Mouse (Mus musculus) brain, embryonic 14.5 days (tissue): ENCODE measurements around the gene Krtap19-3. TPM values are rescaled to one million over a fixed set of nuclear protein-coding genes. Genes with fewer than 3 reads are reported as not detected.

Experiments
- DNase-seq: peaks from one replicate; pipeline ENCODE4 v3.0.0-alpha.2; 2011; ENCODE audit warnings: low read depth
- CTCF ChIP-seq: fragments of 200-500 bp; IDR thresholded peaks from 2 replicates; pipeline ENCODE4 v1.5.1; 2012; ENCODE audit warnings: inconsistent platforms, mild to moderate bottlenecking, moderate library complexity, borderline replicate concordance; ENCODE audit not compliant: insufficient read depth, insufficient read length; ENCODE audit errors: extremely low read depth
- POLR2A ChIP-seq: fragments of 200-500 bp; IDR thresholded peaks from 2 replicates; pipeline ENCODE4 v1.6.1; 2012; ENCODE audit warnings: mild to moderate bottlenecking, inconsistent platforms, borderline replicate concordance; ENCODE audit not compliant: poor library complexity, insufficient read depth, insufficient read length, severe bottlenecking; ENCODE audit errors: extremely low read depth
- polyA plus RNA-seq: library from polyadenylated mRNA; depleted of rRNA; stranded (reverse); fragments of >200 nt; gene quantifications from 2 replicates; pipeline ENCODE4 v1.2.3, GENCODE M21; 2012; rRNA removed

Krtap19-3 gene
- polyA plus RNA-seq: not detected in 2 replicates

DNA sequence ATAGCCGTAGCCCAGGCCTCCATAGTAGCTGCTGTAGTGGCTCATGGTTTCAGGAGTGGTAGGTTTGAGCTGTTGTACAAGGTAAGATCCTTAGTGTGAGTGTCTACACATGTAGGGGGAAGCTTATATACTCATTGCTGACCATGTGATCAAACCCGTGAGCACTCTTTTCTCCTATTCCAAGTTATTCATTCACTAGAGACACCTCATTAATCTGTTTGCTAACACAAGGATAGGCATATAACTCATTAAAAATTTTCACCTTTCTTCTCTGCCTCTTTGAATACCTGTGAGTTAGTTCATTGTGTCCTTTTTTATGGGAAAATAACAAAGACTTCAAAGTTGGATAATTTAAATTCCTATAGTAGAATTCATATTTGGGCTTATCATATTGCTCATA lies at the start of gene Krtap19-3:
Gene Krtap19-3 (minus strand): TSS at position 101 of the 400 bp plus-strand sequence.
- DNase-seq: no peak
- TF ChIP-seq POLR2A (no peak), CTCF (no peak)

DNA sequence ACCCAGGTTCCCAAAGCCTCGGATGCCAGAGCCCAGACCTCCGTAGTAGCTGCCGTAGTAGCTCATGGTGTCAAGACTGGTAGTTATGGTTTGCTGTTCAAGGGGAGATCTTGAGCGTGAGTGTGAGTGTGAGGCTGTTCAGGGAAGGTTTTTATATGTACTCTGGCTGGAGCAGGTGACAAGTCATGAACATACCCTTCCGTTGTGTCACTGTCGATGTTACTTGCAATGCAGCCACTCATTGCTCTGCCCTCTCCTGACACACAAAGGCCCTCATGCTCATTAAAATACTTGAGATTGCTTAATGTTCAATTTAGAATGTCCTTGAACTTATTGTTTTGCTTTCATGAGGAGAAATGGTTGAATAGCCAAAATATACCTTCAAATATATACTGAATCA lies 18.5 kb upstream of the Krtap19-3 start, which contains the start of gene Krtap19-5:
Gene Krtap19-5 (minus strand): TSS at position 101 of the 400 bp plus-strand sequence.
- no peak for DNase-seq
- TF ChIP-seq CTCF (no peak), POLR2A (no peak)

DNA sequence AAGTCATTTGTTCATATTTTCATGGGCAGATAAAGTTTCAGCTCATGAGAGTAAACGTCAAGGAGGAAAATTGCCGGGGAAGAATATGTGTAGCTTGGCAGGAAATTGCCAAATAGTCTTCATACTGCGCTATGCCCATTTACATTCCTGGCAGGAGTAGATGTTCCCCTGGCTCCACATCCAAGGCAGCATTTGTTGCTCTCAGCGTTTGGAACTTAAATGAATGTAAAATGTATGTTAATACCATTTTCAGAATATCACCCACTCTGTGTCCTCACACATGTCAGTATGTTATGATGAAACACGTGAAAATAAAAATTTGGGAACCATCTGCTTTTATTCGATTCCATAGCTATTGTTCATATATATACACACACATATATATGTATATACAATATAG lies 9.0 kb upstream of the Krtap19-3 start:
- peak; percentile 74 for DNase-seq
- TF ChIP-seq CTCF (no peak), POLR2A (no peak)

DNA sequence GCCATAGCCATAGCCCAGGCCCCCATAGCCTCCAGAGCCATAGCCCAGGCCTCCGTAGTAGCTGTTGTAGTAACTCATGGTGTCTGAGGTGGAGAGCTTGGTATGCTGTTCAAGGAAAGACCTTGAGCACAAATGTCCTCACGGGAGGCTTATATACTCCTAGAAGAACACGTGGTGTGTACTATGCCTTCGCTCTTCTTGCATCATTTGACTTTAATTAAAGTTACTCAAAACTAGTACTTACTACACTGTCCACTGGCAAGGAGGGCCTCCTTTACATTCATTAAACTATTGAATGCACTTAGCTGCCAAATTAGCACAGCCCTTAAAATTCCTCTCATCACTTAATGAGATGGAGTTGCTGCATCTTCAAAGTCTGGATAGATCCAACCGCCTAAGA lies 7.2 kb upstream of the Krtap19-3 start, which contains the start of gene Krtap19-4:
Gene Krtap19-4 (minus strand): TSS at position 101 of the 400 bp plus-strand sequence.
- TF ChIP-seq CTCF (no peak), POLR2A (no peak)
- no peak for DNase-seq

DNA sequence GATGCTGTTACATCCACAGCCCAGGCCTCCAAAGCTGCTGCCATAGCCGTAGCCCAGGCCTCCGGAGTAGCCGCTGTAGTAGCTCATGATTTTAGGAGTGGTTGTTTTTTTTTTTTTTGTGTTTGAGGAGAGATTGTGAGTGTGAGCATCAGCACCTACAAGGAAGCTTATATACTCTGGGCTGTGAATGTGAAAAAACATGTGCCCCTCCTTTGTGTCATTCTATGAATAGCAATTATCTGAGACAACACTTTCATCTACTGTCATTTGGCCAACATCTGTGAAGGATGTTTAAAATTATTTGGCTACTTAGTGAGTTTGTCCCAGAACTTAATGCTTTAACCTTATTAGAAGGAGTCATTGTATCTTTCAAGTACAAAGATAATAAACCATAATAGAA lies 3.7 kb downstream of the Krtap19-3 start, which contains the start of gene Krtap19-2:
Gene Krtap19-2 (minus strand): TSS at position 101 of the 400 bp plus-strand sequence.
- DNase-seq: no peak
- TF ChIP-seq POLR2A (no peak), CTCF (no peak)

DNA sequence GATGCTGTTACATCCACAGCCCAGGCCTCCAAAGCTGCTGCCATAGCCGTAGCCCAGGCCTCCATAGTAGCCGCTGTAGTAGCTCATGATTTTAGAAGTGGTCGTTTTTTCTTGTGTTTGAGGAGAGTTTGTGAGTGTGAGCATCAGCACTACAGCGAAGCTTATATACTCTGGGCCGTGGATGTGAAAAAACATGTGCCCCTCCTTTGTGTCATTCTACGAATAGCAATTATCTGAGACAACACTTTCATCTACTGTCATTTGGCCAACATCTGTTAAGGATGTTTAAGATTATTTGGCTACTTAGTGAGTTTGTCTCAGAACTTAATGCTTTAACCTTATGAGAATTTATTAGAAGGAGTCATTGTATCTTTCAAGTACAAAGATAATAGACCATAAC lies 8.5 kb downstream of the Krtap19-3 start, which contains the start of gene Krtap19-1:
Gene Krtap19-1 (minus strand): TSS at position 101 of the 400 bp plus-strand sequence.
- TF ChIP-seq POLR2A: no peak
- no peak for TF ChIP-seq CTCF
- DNase-seq: no peak

DNA sequence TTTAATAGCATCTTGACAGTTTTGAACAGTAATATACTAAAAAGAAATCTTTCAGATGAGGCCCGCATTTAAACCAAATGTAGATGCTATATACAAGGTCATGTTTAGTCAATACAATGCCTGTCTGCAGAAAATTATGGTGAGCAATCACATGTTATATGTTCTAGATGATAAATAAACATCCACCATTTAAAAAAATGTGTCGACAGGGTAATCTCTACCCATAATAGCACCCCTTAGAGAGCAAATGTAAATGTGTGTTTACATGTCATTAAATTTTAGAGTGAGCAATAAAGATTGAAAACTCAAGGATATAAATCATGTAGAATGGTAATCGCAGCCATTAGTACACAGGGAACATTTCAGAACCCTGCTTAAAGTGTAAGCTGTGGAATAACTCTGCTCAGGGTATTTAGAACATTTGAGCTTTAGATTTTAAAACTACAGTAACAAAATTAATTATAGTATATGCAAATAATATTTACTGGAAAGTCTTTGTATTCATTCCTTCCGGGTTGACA lies 12.9 kb downstream of the Krtap19-3 start:
- DNase-seq: no peak
- no peak for TF ChIP-seq POLR2A
- TF ChIP-seq CTCF: no peak

DNA sequence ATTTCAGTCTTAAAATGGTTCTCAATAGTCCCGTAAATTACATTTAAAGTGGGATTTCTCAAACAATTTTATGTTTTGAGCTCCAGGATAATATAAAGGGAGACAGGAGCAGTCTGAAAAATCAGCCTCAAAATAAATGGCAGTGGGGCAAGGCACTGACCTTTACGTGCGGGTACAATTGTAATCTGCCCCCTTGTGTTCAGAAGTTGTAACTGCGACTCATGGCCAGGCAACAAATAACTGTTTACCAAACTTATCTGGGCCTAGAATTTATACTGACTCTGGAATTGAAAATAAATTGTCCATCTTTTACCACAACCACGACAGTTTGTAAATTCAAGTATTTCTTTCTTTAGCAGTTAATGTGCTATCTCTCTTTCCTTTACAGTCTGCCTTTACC lies 26.4 kb downstream of the Krtap19-3 start:
- TF ChIP-seq POLR2A (no peak), CTCF (peak; percentile 75)
- peak; percentile 57 for DNase-seq

DNA sequence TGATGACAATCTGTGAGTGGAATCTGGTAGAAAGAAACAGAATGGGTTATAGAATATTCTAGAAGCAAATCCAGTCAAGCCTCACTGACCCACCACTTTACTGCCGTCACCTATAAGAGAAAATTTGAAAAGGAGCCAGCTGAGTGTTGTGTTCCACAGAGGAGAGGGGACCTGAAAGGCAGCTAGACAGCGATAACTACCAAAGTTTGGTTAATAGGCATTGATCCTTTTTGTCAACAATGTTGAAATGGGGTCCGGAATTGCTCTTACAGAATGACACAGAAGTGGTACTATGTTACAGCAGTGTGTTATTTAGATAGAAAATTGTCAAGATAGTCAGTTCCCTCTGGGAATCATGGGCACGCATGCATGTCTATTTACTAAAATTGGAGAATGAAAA lies 29.3 kb downstream of the Krtap19-3 start:
- no peak for DNase-seq
- TF ChIP-seq POLR2A (no peak), CTCF (no peak)

DNA sequence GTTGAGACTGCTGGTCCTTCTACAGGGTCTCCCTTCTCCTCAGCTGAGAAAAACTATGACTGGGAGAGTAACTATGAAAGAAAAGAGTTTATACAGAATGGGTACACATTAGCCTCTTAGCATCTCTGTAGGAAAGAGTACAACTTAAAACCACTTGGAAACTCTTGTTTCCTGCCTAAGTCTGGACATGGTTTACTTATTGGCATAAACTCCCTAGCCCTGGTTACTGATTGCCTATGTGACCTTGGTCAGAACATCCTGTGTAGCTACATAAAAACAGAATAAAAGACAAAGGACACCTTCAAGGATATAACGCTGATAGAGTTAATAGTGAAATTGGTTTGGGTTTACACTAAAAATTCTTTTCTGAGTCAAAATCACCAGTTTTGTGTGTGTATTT lies 30.5 kb downstream of the Krtap19-3 start:
- DNase-seq: no peak
- no peak for TF ChIP-seq CTCF
- no peak for TF ChIP-seq POLR2A

Other genes with a start within 250 kb of the Krtap19-3 start
- gene Krtap26-1, start 230.2 kb downstream of the Krtap19-3 start, polyA plus RNA-seq: not detected in 2 replicates
- not detected in 2 replicates for gene Krtap27-1, start 206.4 kb downstream of the Krtap19-3 start, polyA plus RNA-seq
- gene 2310061N02Rik, start 170.1 kb downstream of the Krtap19-3 start, polyA plus RNA-seq: not detected in 2 replicates
- not detected in 2 replicates for gene Krtap13-1, start 149.2 kb downstream of the Krtap19-3 start, polyA plus RNA-seq
- gene Krtap13, start 126.4 kb downstream of the Krtap19-3 start, polyA plus RNA-seq: not detected in 2 replicates
- not detected in 2 replicates for gene 2310034C09Rik, start 119.2 kb downstream of the Krtap19-3 start, polyA plus RNA-seq
- not detected in 2 replicates for gene 2310057N15Rik, start 103.8 kb downstream of the Krtap19-3 start, polyA plus RNA-seq
- not detected in 2 replicates for gene Gm5965, start 100.1 kb downstream of the Krtap19-3 start, polyA plus RNA-seq
- gene Gm20741, start 65.8 kb downstream of the Krtap19-3 start, polyA plus RNA-seq: not detected in 2 replicates
- not detected in 2 replicates for gene Krtap15, start 57.8 kb downstream of the Krtap19-3 start, polyA plus RNA-seq
- gene Krtap14, start 51.9 kb downstream of the Krtap19-3 start, polyA plus RNA-seq: not detected in 2 replicates
- gene Krtap19-1, start 8.6 kb downstream of the Krtap19-3 start, polyA plus RNA-seq: not detected in 2 replicates
- not detected in 2 replicates for gene Krtap19-2, start 3.8 kb downstream of the Krtap19-3 start, polyA plus RNA-seq
- gene Krtap19-4, start 7.1 kb upstream of the Krtap19-3 start, polyA plus RNA-seq: not detected in 2 replicates
- gene Krtap19-5, start 18.4 kb upstream of the Krtap19-3 start, polyA plus RNA-seq: not detected in 2 replicates
- gene Krtap19-9b, start 54.2 kb upstream of the Krtap19-3 start, polyA plus RNA-seq: not detected in 2 replicates
- gene Krtap16-3, start 84.8 kb upstream of the Krtap19-3 start, polyA plus RNA-seq: not detected in 2 replicates
- gene Krtap22-2, start 132.7 kb upstream of the Krtap19-3 start, polyA plus RNA-seq: not detected in 2 replicates
- not detected in 2 replicates for gene Gm10229, start 137.2 kb upstream of the Krtap19-3 start, polyA plus RNA-seq
- not detected in 2 replicates for gene Krtap6-1, start 153.7 kb upstream of the Krtap19-3 start, polyA plus RNA-seq
- not detected in 2 replicates for gene Gm10228, start 163.4 kb upstream of the Krtap19-3 start, polyA plus RNA-seq
- gene Krtap6-5, start 169.8 kb upstream of the Krtap19-3 start, polyA plus RNA-seq: not detected in 2 replicates
- not detected in 2 replicates for gene 1110025L11Rik, start 186.0 kb upstream of the Krtap19-3 start, polyA plus RNA-seq
- not detected in 2 replicates for gene Krtap6-3, start 206.0 kb upstream of the Krtap19-3 start, polyA plus RNA-seq